Mouse (Mus musculus) MEL (cell line): ENCODE data around the gene Fam196b.

ENCODE experiments used
- CTCF ChIP-seq, 3 experiments: IDR thresholded peaks in 2 of 3; conservative IDR thresholded peaks in 1 of 3; 2 replicates each; pipeline ENCODE4 v1.5.1; 2011 to 2012; ENCODE audit warnings: low read length in 3 of 3, low read depth in 2 of 3, mild to moderate bottlenecking in 2 of 3, improper control_type of control experiment in 1 of 3, inconsistent platforms in 1 of 3, mixed read lengths in 1 of 3, moderate library complexity in 1 of 3; ENCODE audit not compliant: control insufficient read depth in 1 of 3, insufficient read depth in 1 of 3, poor library complexity in 1 of 3, severe bottlenecking in 1 of 3
- EP300 ChIP-seq, 2 experiments: IDR thresholded peaks; 2 replicates each; pipeline ENCODE4 v1.6.1; 2011; ENCODE audit warnings: improper control_type of control experiment in 2 of 2, low read length in 2 of 2, low read depth in 1 of 2, mild to moderate bottlenecking in 1 of 2
- GABPA ChIP-seq: IDR thresholded peaks from 2 replicates; pipeline ENCODE4 v1.6.1; 2012; ENCODE audit warnings: low read depth, mild to moderate bottlenecking, inconsistent platforms, low read length, improper control_type of control experiment, moderate library complexity
- GATA1 ChIP-seq: IDR thresholded peaks from 2 replicates; pipeline ENCODE4 v1.6.1; 2011; ENCODE audit warnings: low read depth, low read length, improper control_type of control experiment
- MAX ChIP-seq: IDR thresholded peaks from 2 replicates; pipeline ENCODE4 v1.6.1; 2011; ENCODE audit warnings: low read length, improper control_type of control experiment
- NRF1 ChIP-seq: IDR thresholded peaks from 2 replicates; pipeline ENCODE4 v1.6.1; 2014; ENCODE audit warnings: low read depth, mild to moderate bottlenecking, inconsistent platforms, low read length, improper control_type of control experiment, moderate library complexity; ENCODE audit not compliant: poor library complexity, insufficient read depth, severe bottlenecking
- POLR2A ChIP-seq, 2 experiments: IDR thresholded peaks; 2 replicates each; pipeline ENCODE4 v1.6.1; 2011 to 2012; ENCODE audit warnings: low read length in 2 of 2, mild to moderate bottlenecking in 2 of 2, control low read depth in 1 of 2, improper control_type of control experiment in 1 of 2, low read depth in 1 of 2, moderate library complexity in 1 of 2; ENCODE audit not compliant: control insufficient read depth in 1 of 2, insufficient read depth in 1 of 2, poor library complexity in 1 of 2
- POLR2AphosphoS2 ChIP-seq: IDR thresholded peaks from 2 replicates; pipeline ENCODE4 v1.6.1; 2011; ENCODE audit warnings: low read length, improper control_type of control experiment
- SIN3A ChIP-seq: IDR thresholded peaks from 2 replicates; pipeline ENCODE4 v1.6.1; 2012; ENCODE audit warnings: low read length, improper control_type of control experiment, inconsistent platforms
- UBTF ChIP-seq: IDR thresholded peaks from 2 replicates; pipeline ENCODE4 v1.6.1; 2012; ENCODE audit warnings: low read depth, mild to moderate bottlenecking, inconsistent platforms, low read length, improper control_type of control experiment, moderate library complexity, borderline replicate concordance; ENCODE audit not compliant: insufficient read depth
- ZC3H11A ChIP-seq: IDR thresholded peaks from 2 replicates; pipeline ENCODE4 v1.6.1; 2012; ENCODE audit warnings: low read depth, mild to moderate bottlenecking, inconsistent platforms, low read length, improper control_type of control experiment

- TF ChIP-seq MAX (no peak), POLR2A (IDR thresholded peaks at IDR 0.05; ENCODE audit: control insufficient read depth in 1 of 2, insufficient read depth in 1 of 2, low read depth in 1 of 2, low read length in 2 of 2, poor library complexity in 1 of 2) (no peak), ZC3H11A (no peak), NRF1 (no peak), GABPA (no peak), CTCF (IDR thresholded peaks at IDR 0.05 in 2 of 3, conservative IDR thresholded peaks at IDR 0.05 in 1 of 3; ENCODE audit: control insufficient read depth in 1 of 3, insufficient read depth in 1 of 3, low read depth in 2 of 3, low read length in 3 of 3, poor library complexity in 1 of 3, severe bottlenecking in 1 of 3) (no peak), GATA1 (no peak), SIN3A (no peak), UBTF (no peak), POLR2AphosphoS2 (no peak), EP300 (IDR thresholded peaks at IDR 0.05; ENCODE audit: low read depth in 1 of 2, low read length in 2 of 2) (no peak)
Observed at GRCm38 (mm10) chr11:34437446-34437845, 122.8 kb downstream of the Fam196b start.
